Mouse (Mus musculus): ENCODE results near the gene Samsn1. TPM values are rescaled to one million over a fixed set of nuclear protein-coding genes. Genes with fewer than 3 reads are reported as not detected.
"Not testable (repeated sequence)": the region's sequence is repeated elsewhere in the genome, so short reads cannot be mapped to it uniquely, and the experiment has no call there.

Samsn1 gene
- polyA plus RNA-seq, 1 experiment from 2014 or later: 2.2 TPM

DNA sequence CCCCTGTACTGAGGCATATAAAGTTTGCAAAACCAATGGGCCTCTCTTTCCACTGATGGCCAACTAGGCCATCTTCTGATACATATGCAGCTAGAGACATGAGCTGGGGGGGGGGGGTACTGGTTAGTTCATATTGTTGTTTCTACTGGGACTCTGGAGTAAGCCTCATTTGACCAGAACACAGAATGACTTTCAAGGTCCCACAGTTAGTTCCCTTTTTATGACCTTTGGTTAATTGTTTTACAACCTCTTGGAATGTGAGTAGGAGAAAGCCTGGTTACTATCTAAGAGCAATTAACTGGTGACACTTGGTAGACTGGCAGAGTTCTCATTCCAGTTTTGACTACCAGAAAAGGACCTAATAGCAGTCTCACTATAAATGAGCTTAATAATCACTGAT is 195.1 kb downstream of the Samsn1 start:
- ATAC-seq (ENCODE audit: insufficient number of reproducible peaks, insufficient read depth, low FRiP score, low TSS enrichment); H3K9me3 ChIP-seq; H3K4me3 ChIP-seq; H3K27me3 ChIP-seq; H3K36me3 ChIP-seq; H3K4me1 ChIP-seq; H3K9ac ChIP-seq; H3K27ac ChIP-seq; H3K4me2 ChIP-seq (replicated peaks): not testable (repeated sequence)

DNA sequence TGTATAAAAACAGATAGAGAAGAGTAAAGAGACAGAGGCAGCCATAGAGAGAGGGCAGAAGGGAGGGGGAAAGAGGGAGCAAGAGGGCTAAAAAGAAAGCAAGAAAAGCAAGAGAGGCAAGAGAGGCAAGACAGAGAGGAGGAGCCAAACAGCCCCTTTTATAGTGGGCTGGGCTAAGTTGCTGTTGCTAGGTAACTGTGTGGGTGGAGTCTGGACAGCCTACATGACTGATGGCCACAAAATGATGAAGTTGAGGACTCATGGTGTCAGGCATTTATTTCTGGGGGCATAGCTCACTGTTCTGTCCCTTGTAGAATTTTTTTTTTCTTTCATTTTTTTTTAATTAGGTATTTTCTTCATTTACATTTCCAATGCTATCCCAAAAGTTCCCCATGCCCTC is 195.6 kb downstream of the Samsn1 start:
- H3K9me3 ChIP-seq: no peaks in the 10 kb centered on the region
- ATAC-seq (ENCODE audit: insufficient number of reproducible peaks, insufficient read depth, low FRiP score, low TSS enrichment): no peak
- H3K4me2 ChIP-seq (replicated peaks): no peak overlapping the region
- H3K36me3 ChIP-seq: no peaks in the 10 kb centered on the region
- H3K27me3 ChIP-seq: no peaks in the 10 kb centered on the region
- no peak overlapping the region for H3K9ac ChIP-seq
- H3K4me3 ChIP-seq: no peak overlapping the region
- no peaks in the 10 kb centered on the region for H3K4me1 ChIP-seq
- H3K27ac ChIP-seq: no peak overlapping the region

DNA sequence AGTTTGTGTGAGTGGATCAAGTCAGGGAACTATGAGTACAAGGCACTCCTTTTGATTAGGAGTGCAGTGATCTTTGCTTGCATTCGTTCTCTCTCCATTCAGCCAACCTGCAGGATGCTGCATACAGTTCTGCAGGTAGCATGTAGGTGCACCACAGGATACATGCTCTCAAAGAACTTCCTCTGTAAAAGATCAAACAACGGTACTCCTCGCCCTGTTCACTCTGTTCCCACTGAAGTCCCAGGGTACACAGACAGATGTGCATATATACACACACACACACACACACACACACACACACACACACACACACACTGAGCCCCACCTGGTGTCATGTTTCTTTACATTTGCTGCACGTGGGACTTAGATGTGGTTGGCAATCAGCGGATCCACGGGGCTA is 198.9 kb downstream of the Samsn1 start:
- no peak for ATAC-seq (ENCODE audit: insufficient number of reproducible peaks, insufficient read depth, low FRiP score, low TSS enrichment)
- Histone ChIP-seq H3K9me3 (no peaks in the 10 kb centered on the region), H3K36me3 (no peaks in the 10 kb centered on the region), H3K27me3 (no peaks in the 10 kb centered on the region), H3K4me1 (no peaks in the 10 kb centered on the region), H3K27ac (no peak overlapping the region), H3K9ac (no peak overlapping the region), H3K4me3 (no peak overlapping the region), H3K4me2 (replicated peaks) (no peak overlapping the region)
- WGBS: 73% methylated on average over 6 of the region's 6 CpGs

DNA sequence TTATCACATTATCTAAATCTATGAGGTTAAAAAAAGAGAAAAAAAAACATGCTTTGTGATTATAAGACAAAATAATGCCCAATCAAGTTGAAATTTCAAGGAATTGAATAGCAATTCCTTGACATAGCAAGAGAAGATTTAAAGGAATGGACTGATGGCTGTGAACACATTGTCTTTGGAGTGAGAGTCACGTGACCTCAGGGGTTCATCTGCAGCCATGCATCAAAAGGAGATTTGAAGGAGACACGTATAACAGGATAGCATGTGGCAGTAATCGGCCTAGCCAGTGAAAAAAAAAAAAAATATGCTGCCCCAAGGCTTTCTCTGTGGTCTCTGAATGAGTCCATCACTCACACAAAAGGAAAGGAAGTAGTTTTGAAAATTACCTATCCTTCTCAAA is 201.1 kb downstream of the Samsn1 start:
- H3K27ac ChIP-seq: no peak overlapping the region
- H3K4me3 ChIP-seq: no peak overlapping the region
- H3K4me2 ChIP-seq (replicated peaks): no peak overlapping the region
- 35% methylated on average over 3 of the region's 3 CpGs for WGBS
- no peaks in the 10 kb centered on the region for H3K27me3 ChIP-seq
- no peak for ATAC-seq (ENCODE audit: insufficient number of reproducible peaks, insufficient read depth, low FRiP score, low TSS enrichment)
- no peak overlapping the region for H3K9ac ChIP-seq
- no peaks in the 10 kb centered on the region for H3K9me3 ChIP-seq
- no peaks in the 10 kb centered on the region for H3K4me1 ChIP-seq
- no peaks in the 10 kb centered on the region for H3K36me3 ChIP-seq
